Mouse (Mus musculus): ENCODE measurements around the gene Atg16l1. TPM values are rescaled to one million over a fixed set of nuclear protein-coding genes. Genes with fewer than 3 reads are reported as not detected.

Gene Atg16l1
- polyA plus RNA-seq, 1 experiment = 18.7 TPM

- no peak overlapping the region for H3K4me3 ChIP-seq (ENCODE audit: extremely low read depth, insufficient read depth, insufficient read length)
- no peaks in the 10 kb centered on the region for H3K27me3 ChIP-seq (ENCODE audit: control insufficient read depth, insufficient read depth, low read length)
- no peaks in the 10 kb centered on the region for H3K4me1 ChIP-seq (ENCODE audit: control insufficient read depth, insufficient read depth, insufficient read length)
- WGBS = 71% methylated on average over 8 of the region's 8 CpGs
- peaks cover 42% of the 10 kb centered on the region for H3K36me3 ChIP-seq (ENCODE audit: control insufficient read depth, insufficient read depth, low read length)
- TF ChIP-seq CTCF (IDR thresholded peaks at IDR 0.05; ENCODE audit: extremely low read depth, insufficient read depth, insufficient read length, insufficient replicate concordance) = no peak
- DNase-seq (ENCODE audit: low read depth in 1 of 2, low spot score in 2 of 2) = no peak
- no peak overlapping the region for H3K27ac ChIP-seq (ENCODE audit: insufficient read depth, low read length)
These were observed 34.3 kb upstream of the Atg16l1 start for GRCm38 (mm10) chr1:87721382-87721781.

- DNase-seq (ENCODE audit: low read depth in 1 of 2, low spot score in 2 of 2) = no peak
- Histone ChIP-seq H3K27me3 (ENCODE audit: control insufficient read depth, insufficient read depth, low read length) (no peaks in the 10 kb centered on the region), H3K27ac (ENCODE audit: insufficient read depth, low read length) (no peak overlapping the region), H3K4me3 (ENCODE audit: extremely low read depth, insufficient read depth, insufficient read length) (no peak overlapping the region), H3K4me1 (ENCODE audit: control insufficient read depth, insufficient read depth, insufficient read length) (no peaks in the 10 kb centered on the region), H3K36me3 (ENCODE audit: control insufficient read depth, insufficient read depth, low read length) (peaks cover 38% of the 10 kb centered on the region)
- TF ChIP-seq POLR2A (IDR thresholded peaks at IDR 0.05; ENCODE audit: low read depth, low read length) (no peak), CTCF (IDR thresholded peaks at IDR 0.05; ENCODE audit: extremely low read depth, insufficient read depth, insufficient read length, insufficient replicate concordance) (no peak)
- 79% methylated on average over 2 of the region's 2 CpGs for WGBS
These were observed 33.6 kb upstream of the Atg16l1 start for GRCm38 (mm10) chr1:87722081-87722480.

- DNase-seq (ENCODE audit: low read depth in 1 of 2, low spot score in 2 of 2) = no peak
- no peak overlapping the region for H3K27ac ChIP-seq (ENCODE audit: insufficient read depth, low read length)
- no peaks in the 10 kb centered on the region for H3K27me3 ChIP-seq (ENCODE audit: control insufficient read depth, insufficient read depth, low read length)
- peaks cover 27% of the 10 kb centered on the region for H3K36me3 ChIP-seq (ENCODE audit: control insufficient read depth, insufficient read depth, low read length)
- TF ChIP-seq POLR2A (IDR thresholded peaks at IDR 0.05; ENCODE audit: low read depth, low read length) (no peak), CTCF (IDR thresholded peaks at IDR 0.05; ENCODE audit: extremely low read depth, insufficient read depth, insufficient read length, insufficient replicate concordance) (no peak)
- WGBS = 57% methylated on average over 4 of the region's 4 CpGs
- no peaks in the 10 kb centered on the region for H3K4me1 ChIP-seq (ENCODE audit: control insufficient read depth, insufficient read depth, insufficient read length)
- no peak overlapping the region for H3K4me3 ChIP-seq (ENCODE audit: extremely low read depth, insufficient read depth, insufficient read length)
These were observed 32.3 kb upstream of the Atg16l1 start for GRCm38 (mm10) chr1:87723351-87723750.

GRCm38 (mm10) chr1:87729070-87729469 is 26.6 kb upstream of the Atg16l1 start:
- H3K27me3 ChIP-seq (ENCODE audit: control insufficient read depth, insufficient read depth, low read length) = no peaks in the 10 kb centered on the region
- TF ChIP-seq POLR2A (IDR thresholded peaks at IDR 0.05; ENCODE audit: low read depth, low read length) = no peak
- no peak for TF ChIP-seq CTCF (IDR thresholded peaks at IDR 0.05; ENCODE audit: extremely low read depth, insufficient read depth, insufficient read length, insufficient replicate concordance)
- WGBS = 86% methylated on average over 2 of the region's 2 CpGs
- H3K27ac ChIP-seq (ENCODE audit: insufficient read depth, low read length) = no peak overlapping the region
- H3K4me3 ChIP-seq (ENCODE audit: extremely low read depth, insufficient read depth, insufficient read length) = no peak overlapping the region
- no peak for DNase-seq (ENCODE audit: low read depth in 1 of 2, low spot score in 2 of 2)
- H3K4me1 ChIP-seq (ENCODE audit: control insufficient read depth, insufficient read depth, insufficient read length) = no peaks in the 10 kb centered on the region
- no peaks in the 10 kb centered on the region for H3K36me3 ChIP-seq (ENCODE audit: control insufficient read depth, insufficient read depth, low read length)

GRCm38 (mm10) chr1:87729850-87730249 is 25.8 kb upstream of the Atg16l1 start:
- DNase-seq (ENCODE audit: low read depth in 1 of 2, low spot score in 2 of 2) = no peak
- H3K4me3 ChIP-seq (ENCODE audit: extremely low read depth, insufficient read depth, insufficient read length) = no peak overlapping the region
- no peaks in the 10 kb centered on the region for H3K36me3 ChIP-seq (ENCODE audit: control insufficient read depth, insufficient read depth, low read length)
- TF ChIP-seq CTCF (IDR thresholded peaks at IDR 0.05; ENCODE audit: extremely low read depth, insufficient read depth, insufficient read length, insufficient replicate concordance) = no peak
- no peak for TF ChIP-seq POLR2A (IDR thresholded peaks at IDR 0.05; ENCODE audit: low read depth, low read length)
- H3K4me1 ChIP-seq (ENCODE audit: control insufficient read depth, insufficient read depth, insufficient read length) = no peaks in the 10 kb centered on the region
- WGBS = 93% methylated on average over 6 of the region's 6 CpGs
- H3K27ac ChIP-seq (ENCODE audit: insufficient read depth, low read length) = no peak overlapping the region
- no peaks in the 10 kb centered on the region for H3K27me3 ChIP-seq (ENCODE audit: control insufficient read depth, insufficient read depth, low read length)

- 80% methylated on average over 7 of the region's 7 CpGs for WGBS
These were observed 25.4 kb upstream of the Atg16l1 start for GRCm38 (mm10) chr1:87730271-87730670.

GRCm38 (mm10) chr1:87733212-87733611 is 22.5 kb upstream of the Atg16l1 start:
- no peaks in the 10 kb centered on the region for H3K27me3 ChIP-seq (ENCODE audit: control insufficient read depth, insufficient read depth, low read length)
- no peak for DNase-seq (ENCODE audit: low read depth in 1 of 2, low spot score in 2 of 2)
- no peak for TF ChIP-seq POLR2A (IDR thresholded peaks at IDR 0.05; ENCODE audit: low read depth, low read length)
- TF ChIP-seq CTCF (IDR thresholded peaks at IDR 0.05; ENCODE audit: extremely low read depth, insufficient read depth, insufficient read length, insufficient replicate concordance) = no peak
- WGBS = 87% methylated on average over 5 of the region's 5 CpGs
- no peaks in the 10 kb centered on the region for H3K36me3 ChIP-seq (ENCODE audit: control insufficient read depth, insufficient read depth, low read length)
- no peaks in the 10 kb centered on the region for H3K4me1 ChIP-seq (ENCODE audit: control insufficient read depth, insufficient read depth, insufficient read length)
- no peak overlapping the region for H3K27ac ChIP-seq (ENCODE audit: insufficient read depth, low read length)
- H3K4me3 ChIP-seq (ENCODE audit: extremely low read depth, insufficient read depth, insufficient read length) = no peak overlapping the region

More at GRCm38 (mm10) chr1:87730271-87730670, 25.4 kb upstream of the Atg16l1 start:
- TF ChIP-seq POLR2A (IDR thresholded peaks at IDR 0.05; ENCODE audit: low read depth, low read length) (no peak), CTCF (IDR thresholded peaks at IDR 0.05; ENCODE audit: extremely low read depth, insufficient read depth, insufficient read length, insufficient replicate concordance) (no peak)
- no peak overlapping the region for H3K4me3 ChIP-seq (ENCODE audit: extremely low read depth, insufficient read depth, insufficient read length)
- H3K4me1 ChIP-seq (ENCODE audit: control insufficient read depth, insufficient read depth, insufficient read length) = no peaks in the 10 kb centered on the region
- no peaks in the 10 kb centered on the region for H3K27me3 ChIP-seq (ENCODE audit: control insufficient read depth, insufficient read depth, low read length)
- DNase-seq (ENCODE audit: low read depth in 1 of 2, low spot score in 2 of 2) = no peak
- no peaks in the 10 kb centered on the region for H3K36me3 ChIP-seq (ENCODE audit: control insufficient read depth, insufficient read depth, low read length)
- H3K27ac ChIP-seq (ENCODE audit: insufficient read depth, low read length) = no peak overlapping the region
